Mouse (Mus musculus) olfactory bulb, adult 2 months (tissue): Measurements from ENCODE around the gene Hdac9.

Experiments used
- CTCF ChIP-seq: fragments of 200-500 bp; IDR thresholded peaks from 2 replicates; pipeline ENCODE4 v1.5.1; 2012; ENCODE audit warnings: low read depth, mild to moderate bottlenecking, low read length, moderate library complexity; ENCODE audit not compliant: insufficient read depth
- POLR2A ChIP-seq: fragments of 200-500 bp; IDR thresholded peaks from 2 replicates; pipeline ENCODE4 v1.6.1; 2012; ENCODE audit warnings: mild to moderate bottlenecking, low read depth, low read length, moderate library complexity; ENCODE audit not compliant: insufficient read depth

DNA sequence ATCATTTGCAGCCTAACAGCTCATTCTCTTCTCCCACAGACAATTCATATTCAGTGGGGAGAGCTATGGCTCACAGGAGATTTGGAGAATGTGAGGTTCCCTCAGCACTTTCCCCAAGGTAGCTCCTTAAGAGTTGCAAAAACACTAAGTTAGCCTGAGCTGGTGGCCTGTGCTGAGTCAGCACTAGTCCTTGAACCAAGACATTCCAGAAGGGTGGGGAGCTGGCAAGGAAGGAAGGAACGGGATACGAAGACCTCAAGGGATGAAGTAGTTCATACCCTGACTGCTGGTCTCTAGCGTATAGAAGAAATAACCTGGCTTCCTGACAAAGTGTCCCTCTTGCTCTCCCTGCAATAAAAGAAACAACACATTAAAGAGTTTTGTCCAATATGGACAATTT lies 268.1 kb downstream of the Hdac9 start:
- TF ChIP-seq CTCF (no peak), POLR2A (no peak)
